Mouse (Mus musculus): ENCODE results near the gene Ybx1.

- TF ChIP-seq CTCF (IDR thresholded peaks at IDR 0.05; ENCODE audit: extremely low read depth, insufficient read depth, low read length) = no peak
- TF ChIP-seq POLR2A (IDR thresholded peaks at IDR 0.05; ENCODE audit: extremely low read depth, insufficient read depth, low read length) = no peak
Observed at GRCm38 (mm10) chr4:119285336-119285735, 9.1 kb downstream of the Ybx1 start.

All from cortical plate, adult 2 months (tissue).